Mouse (Mus musculus): Measurements from ENCODE around the gene Adsl.

Gene Adsl

DNA sequence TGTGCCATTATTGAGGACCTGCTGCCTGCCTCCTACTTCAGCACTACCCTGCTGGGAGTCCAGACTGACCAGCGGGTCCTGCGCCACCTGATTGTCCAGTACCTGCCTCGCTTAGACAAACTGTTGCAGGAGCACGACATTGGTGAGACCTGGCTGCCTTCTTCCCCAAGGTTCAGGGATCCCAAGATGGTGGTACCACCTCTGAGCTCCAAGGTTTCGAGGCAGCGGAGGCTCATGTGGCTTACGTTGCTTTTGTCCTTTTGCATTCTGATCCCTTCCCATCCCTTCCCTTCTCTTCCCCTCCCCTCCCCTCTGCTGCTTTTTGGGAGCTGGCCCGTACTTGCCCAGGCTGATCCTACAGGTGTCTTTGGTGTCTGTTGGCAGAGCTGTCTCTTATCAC is 59.6 kb downstream of the Adsl start:
- DNase-seq (ENCODE audit: low spot score), result no peak

DNA sequence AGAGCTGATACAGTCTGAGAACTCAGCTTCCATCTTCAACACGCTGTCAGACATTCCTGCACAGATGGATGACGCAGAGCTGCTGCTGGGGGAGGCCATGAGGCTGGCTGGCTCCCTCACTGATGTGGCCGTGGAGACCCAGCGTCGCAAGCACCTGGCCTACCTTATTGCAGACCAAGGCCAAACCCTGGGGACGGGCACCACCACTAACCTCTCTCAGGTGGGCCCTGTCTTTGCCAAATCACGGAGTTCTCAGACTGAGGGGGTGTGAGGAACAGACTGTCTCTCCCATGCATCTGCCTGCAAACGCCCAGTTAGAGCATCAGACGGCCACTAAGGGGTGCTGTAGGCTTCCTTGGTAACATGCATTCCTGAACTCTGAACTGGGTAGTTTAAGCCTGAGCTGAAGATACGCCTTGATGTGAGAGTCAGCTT is 60.4 kb downstream of the Adsl start:
- peak; percentile 36 for DNase-seq (ENCODE audit: low spot score)

DNA sequence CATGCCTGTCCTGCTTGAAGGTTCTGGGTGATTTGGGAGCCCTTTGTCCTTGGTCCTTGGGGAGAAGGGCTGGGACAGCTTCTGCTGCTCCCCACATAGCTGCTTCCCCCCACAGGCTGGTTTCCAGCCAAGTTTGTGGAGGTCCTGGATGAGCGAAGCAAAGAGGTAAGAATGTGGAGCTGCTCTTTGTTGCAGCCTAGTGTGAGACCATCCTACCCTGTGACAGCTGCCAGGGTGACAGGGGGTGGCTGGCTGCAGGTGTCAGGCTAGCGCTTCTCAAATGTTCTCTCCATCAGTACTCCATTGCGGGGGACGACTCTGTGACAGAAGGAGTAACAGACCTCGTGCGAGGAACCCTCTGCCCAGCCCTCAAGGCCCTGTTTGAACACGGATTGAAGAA is 61.8 kb downstream of the Adsl start:
- DNase-seq (ENCODE audit: low spot score), result no peak

DNA sequence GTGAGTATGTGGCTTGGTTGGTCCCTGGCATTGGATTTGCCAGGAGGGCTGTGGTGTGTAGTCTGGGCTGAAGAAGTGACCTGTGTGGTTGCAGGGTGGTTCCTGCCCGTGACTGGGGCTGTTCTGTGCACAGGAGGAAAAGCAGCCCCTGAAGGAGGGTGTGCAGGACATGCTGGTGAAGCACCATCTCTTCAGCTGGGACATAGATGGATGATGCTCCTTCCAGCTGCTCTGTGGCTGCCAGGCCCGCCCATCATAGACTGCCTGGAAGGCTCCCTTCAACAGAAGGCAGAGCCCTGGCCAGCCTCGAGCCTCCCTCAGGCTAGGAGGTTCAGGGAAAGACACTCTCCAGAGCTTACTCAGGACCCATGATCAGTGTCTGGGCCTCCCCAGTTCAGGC is 63.2 kb downstream of the Adsl start:
- no peak for DNase-seq (ENCODE audit: low spot score)

DNA sequence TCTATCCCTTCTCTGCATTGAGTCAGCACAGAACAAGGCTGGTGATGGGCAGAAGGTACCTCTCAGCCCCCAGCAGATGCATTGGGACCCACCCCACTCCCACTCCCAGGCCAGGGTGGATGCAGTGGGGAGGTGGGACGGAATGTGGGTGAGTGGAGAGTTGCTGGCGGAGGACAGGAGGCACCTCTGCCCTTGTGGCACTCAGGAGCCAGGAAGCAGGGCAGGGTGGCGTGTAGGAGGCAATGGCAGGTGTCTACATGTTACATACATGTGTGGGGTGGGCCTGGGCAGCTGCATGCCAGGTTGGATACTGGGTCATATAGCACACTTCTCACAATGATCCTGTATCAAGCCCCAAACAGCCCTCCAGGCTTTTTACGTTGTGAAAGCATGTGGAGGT is 64.1 kb downstream of the Adsl start:
- DNase-seq (ENCODE audit: low spot score), result no peak

DNA sequence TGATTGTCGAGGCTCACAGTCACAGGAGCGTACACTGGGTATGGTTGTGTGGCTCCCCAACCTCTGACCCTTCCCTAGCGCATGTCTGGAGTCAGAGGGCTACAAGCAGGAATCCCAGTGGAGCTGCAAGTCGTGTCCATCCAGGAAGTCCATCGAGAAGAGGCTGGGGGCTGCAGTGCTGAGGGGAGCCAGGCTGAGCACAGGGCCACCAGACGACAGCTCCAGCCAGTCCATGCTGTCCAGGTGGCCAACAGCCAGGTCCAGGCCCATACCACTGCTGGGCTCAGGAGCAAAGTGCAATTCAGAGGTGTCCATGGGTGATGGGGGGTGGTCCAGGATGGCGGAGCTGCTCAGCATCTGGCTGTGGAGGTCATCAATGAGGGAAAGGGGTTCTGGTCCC is 64.9 kb downstream of the Adsl start:
- DNase-seq (ENCODE audit: low spot score), result no peak

DNA sequence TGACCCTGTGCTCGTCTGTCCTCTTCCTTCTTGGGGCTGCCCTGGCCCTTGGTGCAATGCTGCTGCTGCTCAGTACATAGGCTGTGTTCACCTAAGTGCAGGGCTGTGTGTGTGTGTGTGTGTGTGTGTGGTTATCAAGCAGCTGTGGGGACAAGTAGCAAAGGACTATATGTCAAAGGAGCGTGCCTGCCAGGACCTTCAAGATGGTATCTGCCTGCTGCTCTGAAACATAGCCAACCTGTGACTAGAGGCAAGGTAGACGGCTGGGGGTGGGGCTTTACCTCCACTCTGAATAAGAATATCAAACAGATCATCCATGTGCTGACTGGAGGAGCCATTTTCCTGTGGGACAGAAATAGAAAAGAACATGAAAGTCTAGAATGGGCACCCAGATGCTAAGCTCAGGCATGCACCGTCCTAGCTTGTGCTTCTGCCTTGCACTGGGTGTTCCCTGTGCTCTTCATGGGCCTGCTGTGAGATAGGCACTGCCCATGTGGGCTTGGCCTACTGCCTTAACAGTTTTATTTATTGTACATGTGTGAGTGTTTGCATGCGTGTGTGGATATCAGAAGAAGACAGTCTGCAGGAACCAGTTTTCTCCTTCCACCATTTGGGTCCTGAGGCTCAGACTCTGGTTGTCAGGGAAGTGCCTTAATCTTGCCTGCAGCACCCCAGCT is 66.9 kb downstream of the Adsl start:
- DNase-seq (ENCODE audit: low spot score), result no peak

DNA sequence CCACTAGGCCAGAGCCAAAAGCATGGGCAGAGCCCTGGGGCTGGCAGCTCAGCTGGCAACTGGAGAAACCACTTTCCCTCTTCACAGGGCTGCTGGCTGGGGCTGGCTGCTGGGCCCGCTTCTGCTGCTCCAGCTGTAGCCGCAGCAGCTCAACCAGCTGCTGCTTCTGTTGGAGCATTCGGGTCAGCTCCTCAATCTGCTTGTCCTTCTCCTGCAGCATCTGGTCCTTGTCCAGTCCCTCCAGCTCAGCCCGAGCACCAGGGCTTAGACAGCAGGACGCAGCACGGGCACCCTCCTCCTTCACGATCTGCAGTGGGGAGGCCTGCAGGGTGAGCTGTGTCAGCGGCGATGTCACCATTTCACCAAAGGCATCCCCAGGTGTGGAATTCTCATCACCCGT is 68.2 kb downstream of the Adsl start:
- no peak for DNase-seq (ENCODE audit: low spot score)

DNA sequence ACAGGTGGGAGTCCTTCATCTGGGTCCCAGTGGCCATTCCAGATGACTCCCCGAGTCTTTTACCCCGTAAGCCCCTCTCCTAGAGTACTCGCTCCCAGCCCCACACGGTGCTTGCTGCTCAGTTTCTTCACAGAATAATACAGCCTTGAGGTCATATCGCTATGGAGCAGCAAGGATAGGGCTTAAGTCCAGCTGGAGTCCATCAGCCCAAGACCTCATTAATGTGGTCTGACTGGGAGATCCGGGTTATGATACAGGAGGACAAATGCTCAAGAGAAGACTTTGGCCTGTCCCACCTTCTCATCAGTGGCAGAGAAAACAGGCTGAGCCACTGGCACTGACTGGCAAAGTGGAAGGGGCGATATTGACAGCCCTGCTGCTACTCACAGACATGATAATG is 69.0 kb downstream of the Adsl start:
- no peak for DNase-seq (ENCODE audit: low spot score)
